Mouse (Mus musculus) WW6 (cell line): ENCODE measurements around the gene Gm13275.
"Not testable (repeated sequence)": the region's sequence is repeated elsewhere in the genome, so short reads cannot be mapped to it uniquely, and the experiment has no call there.

Experiments
- DNase-seq: peaks from one replicate; pipeline ENCODE4 v3.0.0-alpha.2; 2013; ENCODE audit warnings: low read depth, low spot score

Gene Gm13275

DNA sequence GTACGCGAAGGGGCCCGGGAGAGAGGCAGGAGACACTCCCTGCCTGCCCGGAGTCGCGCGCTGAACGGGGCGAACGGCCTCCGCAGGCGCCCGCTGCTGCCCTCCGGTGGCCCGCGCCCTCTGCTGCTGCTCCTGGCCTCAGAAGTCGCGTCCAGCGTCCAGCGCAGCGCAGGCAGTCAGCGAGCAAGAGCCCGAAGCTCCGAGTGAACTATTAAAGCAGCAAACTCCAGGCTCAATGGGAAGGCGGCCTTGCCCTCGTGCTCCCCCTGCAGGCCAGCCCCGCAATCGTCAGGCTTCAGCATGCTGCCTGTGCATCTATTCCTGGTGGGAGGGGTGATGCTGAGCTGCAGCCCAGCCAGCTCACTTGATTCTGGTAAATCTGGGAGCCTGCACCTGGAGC lies 2.8 kb downstream of the Gm13275 start, which contains the start of gene Gm13279:
TSS of gene Gm13279 (plus strand) at position 301 of the 400 bp plus-strand sequence.
- not testable (repeated sequence) for DNase-seq

DNA sequence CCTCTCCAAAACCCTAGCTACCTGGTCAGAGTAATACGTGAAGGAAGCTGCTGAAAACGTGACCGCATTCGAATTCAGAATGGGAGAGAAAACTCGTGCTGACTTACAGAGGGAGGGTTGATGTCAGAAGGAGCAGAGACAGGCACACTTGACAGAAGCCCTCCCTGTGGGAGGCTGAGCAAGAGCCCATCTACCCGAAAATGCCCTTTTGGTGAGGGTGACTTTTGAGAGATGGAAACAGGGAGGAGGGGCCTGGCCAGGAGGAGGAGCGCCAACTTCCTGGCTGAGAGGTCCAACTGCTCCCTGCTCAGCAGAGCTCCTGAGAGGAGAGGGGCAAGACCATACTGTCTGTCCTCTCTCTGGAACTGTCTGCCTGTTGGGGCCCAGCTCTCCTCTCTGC lies 5.1 kb downstream of the Gm13275 start, which contains the start of gene Gm13285:
TSS of gene Gm13285 (plus strand) at position 301 of the 400 bp plus-strand sequence.
- DNase-seq, result not testable (repeated sequence)

DNA sequence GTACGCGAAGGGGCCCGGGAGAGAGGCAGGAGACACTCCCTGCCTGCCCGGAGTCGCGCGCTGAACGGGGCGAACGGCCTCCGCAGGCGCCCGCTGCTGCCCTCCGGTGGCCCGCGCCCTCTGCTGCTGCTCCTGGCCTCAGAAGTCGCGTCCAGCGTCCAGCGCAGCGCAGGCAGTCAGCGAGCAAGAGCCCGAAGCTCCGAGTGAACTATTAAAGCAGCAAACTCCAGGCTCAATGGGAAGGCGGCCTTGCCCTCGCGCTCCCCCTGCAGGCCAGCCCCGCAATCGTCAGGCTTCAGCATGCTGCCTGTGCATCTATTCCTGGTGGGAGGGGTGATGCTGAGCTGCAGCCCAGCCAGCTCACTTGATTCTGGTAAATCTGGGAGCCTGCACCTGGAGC lies 8.7 kb downstream of the Gm13275 start, which contains the start of gene Gm13287:
TSS of gene Gm13287 (plus strand) at position 301 of the 400 bp plus-strand sequence.
- not testable (repeated sequence) for DNase-seq

DNA sequence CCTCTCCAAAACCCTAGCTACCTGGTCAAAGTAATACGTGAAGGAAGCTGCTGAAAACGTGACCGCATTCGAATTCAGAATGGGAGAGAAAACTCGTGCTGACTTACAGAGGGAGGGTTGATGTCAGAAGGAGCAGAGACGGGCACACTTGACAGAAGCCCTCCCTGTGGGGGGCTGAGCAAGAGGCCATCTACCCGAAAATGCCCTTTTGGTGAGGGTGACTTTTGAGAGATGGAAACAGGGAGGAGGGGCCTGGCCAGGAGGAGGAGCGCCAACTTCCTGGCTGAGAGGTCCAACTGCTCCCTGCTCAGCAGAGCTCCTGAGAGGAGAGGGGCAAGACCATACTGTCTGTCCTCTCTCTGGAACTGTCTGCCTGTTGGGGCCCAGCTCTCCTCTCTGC lies 10.9 kb downstream of the Gm13275 start, which contains the start of gene Gm13288:
TSS of gene Gm13288 (plus strand) at position 301 of the 400 bp plus-strand sequence.
- DNase-seq, result not testable (repeated sequence)

DNA sequence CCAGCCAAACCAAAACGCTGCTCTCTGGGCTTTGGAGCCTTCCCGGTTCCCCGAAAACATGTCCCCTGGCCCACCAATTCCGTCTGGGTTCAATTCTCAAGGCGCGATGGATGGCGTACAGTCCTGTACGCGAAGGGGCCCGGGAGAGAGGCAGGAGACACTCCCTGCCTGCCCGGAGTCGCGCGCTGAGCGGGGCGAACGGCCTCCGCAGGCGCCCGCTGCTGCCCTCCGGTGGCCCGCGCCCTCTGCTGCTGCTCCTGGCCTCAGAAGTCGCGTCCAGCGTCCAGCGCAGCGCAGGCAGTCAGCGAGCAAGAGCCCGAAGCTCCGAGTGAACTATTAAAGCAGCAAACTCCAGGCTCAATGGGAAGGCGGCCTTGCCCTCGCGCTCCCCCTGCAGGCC lies 11.5 kb downstream of the Gm13275 start:
- not testable (repeated sequence) for DNase-seq

DNA sequence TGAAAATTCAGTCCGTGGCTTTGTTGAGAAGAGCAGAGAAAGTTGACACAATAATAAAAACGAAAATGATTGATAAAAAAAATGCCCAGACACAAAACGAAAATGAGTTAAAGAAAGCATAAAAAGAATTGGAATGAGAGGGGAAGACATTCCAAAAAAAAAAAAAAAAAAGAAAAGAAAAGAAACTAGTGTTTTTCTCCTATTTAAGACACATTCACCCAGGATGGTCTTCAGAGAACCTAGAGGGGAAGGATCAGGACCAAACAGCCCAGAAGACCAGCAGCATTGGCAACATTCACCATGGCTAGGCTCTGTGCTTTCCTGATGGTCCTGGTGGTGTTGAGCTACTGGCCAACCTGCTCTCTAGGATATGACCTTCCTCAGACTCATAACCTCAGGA lies 21.6 kb downstream of the Gm13275 start, which contains the start of gene Ifna7:
TSS of gene Ifna7 (plus strand) at position 301 of the 400 bp plus-strand sequence.
- DNase-seq, result no peak

DNA sequence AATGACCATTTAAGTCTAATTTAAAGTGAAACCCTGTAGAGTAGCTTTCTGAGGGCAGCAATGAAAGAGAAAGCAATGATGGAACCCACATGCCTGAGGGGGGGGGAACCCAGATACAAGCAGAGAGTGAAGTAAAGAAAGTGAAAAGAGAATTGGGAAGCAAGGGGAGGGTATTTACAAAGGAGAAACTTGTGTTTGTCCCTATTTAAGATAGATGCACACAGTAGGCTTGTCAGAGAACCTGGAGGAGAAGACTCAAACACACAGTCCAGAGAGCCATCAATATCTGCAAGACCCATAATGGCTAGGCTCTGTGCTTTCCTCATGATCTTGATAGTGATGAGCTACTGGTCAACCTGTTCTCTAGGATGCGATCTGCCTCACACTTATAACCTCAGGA lies 25.4 kb downstream of the Gm13275 start, which contains the start of gene Ifna11:
TSS of gene Ifna11 (plus strand) at position 301 of the 400 bp plus-strand sequence.
- DNase-seq, result no peak

DNA sequence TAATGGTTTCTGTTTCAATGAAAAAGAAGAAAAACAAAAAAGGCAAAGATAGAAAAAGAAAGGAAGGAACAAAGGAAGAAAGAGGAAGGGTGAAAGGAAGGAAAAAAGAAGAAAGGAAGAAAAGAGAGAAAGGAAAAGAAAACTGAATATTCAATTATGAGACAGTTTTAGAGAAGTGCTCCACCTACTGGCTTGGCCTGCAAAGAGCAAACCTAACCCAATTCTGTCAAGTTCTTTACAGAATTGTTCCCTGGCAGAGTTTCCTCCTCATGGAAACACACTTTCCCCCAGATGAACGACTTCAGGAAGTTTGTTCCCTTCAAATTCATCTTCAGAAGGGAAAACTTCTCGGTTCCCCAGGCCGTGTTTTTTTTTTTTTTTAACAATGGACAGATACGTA lies 28.7 kb downstream of the Gm13275 start:
- no peak for DNase-seq

DNA sequence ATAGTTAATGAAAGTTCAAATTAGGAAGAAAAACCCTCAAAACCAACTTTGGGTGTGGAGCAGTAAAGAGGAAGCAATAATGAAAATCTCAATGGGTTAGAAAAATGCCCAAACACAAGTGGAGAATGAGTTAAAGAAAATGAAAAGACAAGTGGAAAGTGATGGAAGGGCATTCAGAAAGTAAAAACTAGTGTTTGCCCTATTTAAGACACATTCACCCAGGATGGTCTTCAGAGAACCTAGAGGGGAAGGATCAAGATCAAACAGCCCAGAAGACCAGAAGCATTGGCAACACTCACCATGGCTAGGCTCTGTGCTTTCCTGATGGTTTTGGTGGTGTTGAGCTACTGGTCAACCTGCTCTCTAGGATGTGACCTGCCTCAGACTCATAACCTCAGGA lies 32.8 kb downstream of the Gm13275 start, which contains the start of gene Ifna6:
TSS of gene Ifna6 (plus strand) at position 301 of the 400 bp plus-strand sequence.
- DNase-seq, result not testable (repeated sequence)

DNA sequence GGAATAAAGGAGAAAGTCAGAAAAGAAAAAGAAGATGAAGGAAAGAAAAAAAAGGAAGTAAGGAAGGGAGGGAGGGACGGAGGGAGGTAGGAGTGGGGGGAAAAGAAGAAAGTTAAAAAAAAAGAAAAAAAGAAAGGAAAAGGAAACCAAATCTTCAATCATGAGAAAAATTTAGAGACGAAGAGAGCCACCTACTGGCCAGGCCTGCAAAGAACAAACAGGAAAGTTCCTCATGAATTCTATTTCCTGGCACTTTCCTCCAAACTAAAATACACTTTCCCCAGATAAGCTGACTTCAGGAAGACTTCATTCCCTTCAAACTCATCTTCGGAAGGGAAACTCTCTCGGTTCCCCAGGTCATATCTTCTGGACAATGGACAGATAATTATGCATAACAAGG lies 36.2 kb downstream of the Gm13275 start:
- no peak for DNase-seq

DNA sequence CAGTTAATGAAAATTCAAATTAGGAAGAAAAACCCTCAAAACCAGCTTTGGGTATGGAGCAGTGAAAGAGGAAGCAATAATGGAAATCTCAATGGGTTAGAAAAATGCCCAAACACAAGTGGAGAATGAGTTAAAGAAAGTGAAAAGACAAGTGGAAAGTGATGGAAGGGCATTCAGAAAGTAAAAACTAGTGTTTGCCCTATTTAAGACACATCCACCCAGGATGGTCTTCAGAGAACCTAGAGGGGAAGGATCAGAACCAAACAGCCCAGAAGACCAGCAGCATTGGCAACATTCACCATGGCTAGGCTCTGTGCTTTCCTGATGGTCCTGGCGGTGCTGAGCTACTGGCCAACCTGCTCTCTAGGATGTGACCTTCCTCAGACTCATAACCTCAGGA lies 40.9 kb downstream of the Gm13275 start, which contains the start of gene Ifna5:
TSS of gene Ifna5 (plus strand) at position 301 of the 400 bp plus-strand sequence.
- not testable (repeated sequence) for DNase-seq

DNA sequence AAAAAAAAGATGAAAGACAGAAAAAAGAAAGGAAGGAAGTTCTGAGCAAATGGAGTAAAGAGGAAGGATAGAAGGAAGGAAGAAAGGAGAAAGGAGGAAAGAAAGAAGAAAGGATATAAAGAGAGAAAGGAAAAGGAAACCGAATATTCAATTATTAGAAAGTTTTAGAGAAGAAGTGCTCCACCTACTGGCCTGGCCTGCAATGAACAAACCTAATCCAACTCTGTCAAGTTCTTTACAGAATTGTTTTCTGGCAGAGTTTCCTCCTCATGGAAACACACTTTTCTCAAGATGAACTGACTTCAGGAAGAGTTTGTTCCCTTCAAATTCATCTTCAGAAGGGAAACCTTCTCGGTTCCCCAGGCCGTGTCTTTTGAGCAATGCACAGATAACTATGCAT lies 44.5 kb downstream of the Gm13275 start:
- DNase-seq, result no peak

DNA sequence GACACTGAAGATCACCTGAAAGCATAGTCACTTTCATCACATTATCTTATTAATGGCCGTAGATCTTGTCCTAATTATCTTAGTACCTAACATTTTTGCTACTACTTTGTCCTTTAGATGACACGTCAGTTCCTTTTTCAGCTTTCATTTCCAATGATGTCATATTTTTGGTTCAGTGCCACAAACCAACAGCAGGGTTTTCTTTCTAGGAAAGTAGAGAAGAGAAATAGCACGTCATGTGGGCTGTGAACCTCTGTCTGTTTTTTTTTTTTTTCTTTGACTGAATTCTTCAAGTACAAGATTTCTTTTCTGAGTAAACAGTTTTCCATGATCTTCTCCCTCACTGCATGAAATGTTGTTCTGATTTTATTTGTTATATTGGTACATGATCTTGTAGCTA lies 45.8 kb downstream of the Gm13275 start:
- DNase-seq, result no peak

DNA sequence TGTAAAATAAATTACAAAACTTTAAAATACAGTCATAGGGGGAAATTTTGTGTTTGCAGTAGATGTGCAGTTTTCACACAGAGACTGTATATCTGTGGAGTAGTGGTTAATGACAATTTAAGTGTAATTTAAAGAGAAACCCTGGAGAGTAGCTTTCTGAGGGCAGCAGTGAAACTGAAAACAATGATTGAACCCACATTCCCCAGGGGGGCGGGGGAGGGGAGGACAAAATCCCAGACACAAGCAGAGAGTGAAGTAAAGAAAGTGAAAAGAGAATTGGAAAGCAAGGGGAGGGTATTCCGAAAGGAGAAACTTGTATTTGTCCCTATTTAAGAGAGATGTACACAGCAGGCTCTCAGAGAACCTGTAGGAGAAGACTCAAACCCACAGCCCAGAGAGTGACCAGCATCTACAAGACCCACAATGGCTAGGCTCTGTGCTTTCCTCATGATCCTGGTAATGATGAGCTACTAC lies 47.2 kb downstream of the Gm13275 start, which contains the start of gene Ifna4:
TSS of gene Ifna4 (plus strand) at position 424 of the 474 bp plus-strand sequence.
- no peak for DNase-seq
